15 mouse cellular contexts compared by ENCODE assay signal in genomic region chr7:110823995-110824953, GRCm38 (mm10). TPM values are rescaled to one million over a fixed set of nuclear protein-coding genes. Genes with fewer than 3 reads are reported as not detected.
DNase-seq lines count a peak whose midpoint lies in the region; ATAC-seq lines count a peak whose summit lies in the region.
"Had no signal": no experiment of that assay in that cellular context is flagged by ENCODE, and none has a peak within 500 bp of the region (broad histone marks: within the 10 kb centered on the region; RNA-seq: fewer than 3 reads in every experiment).

No protein-coding gene starts in this region.

- peaks cover 17% of the 10 kb centered on the region for H3K36me3 ChIP-seq in lung, embryonic 16.5 days (ENCODE audit: control insufficient read depth, insufficient read depth, low read length)
- H3K36me3 ChIP-seq in liver, embryonic 15.5 days (replicated peaks): peaks cover 86% of the 10 kb centered on the region
- peaks cover 8% of the 10 kb centered on the region for H3K36me3 ChIP-seq in splenic B cell, adult 2 months (ENCODE audit: control insufficient read depth, insufficient read depth, low read length, poor library complexity, severe bottlenecking)

- peaks cover 11% of the 10 kb centered on the region for H3K4me1 ChIP-seq in lung, embryonic 16.5 days (replicated peaks; ENCODE audit: control insufficient read depth, insufficient read depth, low read length)
- peaks cover 39% of the 10 kb centered on the region for H3K4me1 ChIP-seq in liver, embryonic 15.5 days (replicated peaks)
- H3K4me1 ChIP-seq: midbrain, embryonic 10.5 days had no signal

- no peaks in the 10 kb centered on the region for H3K9me3 ChIP-seq in lung, embryonic 16.5 days (ENCODE audit: control insufficient read depth, low read length)
- no peaks in the 10 kb centered on the region for H3K9me3 ChIP-seq in liver, embryonic 15.5 days (replicated peaks)
- H3K9me3 ChIP-seq: limb, embryonic 15.5 days; midbrain, embryonic 10.5 days; neural tube, embryonic 12.5 days had no signal

- no peaks in the 10 kb centered on the region for H3K27me3 ChIP-seq in lung, embryonic 16.5 days (ENCODE audit: control insufficient read depth, insufficient read depth, low read depth, low read length)
- no peaks in the 10 kb centered on the region for H3K27me3 ChIP-seq in liver, embryonic 15.5 days
- no peaks in the 10 kb centered on the region for H3K27me3 ChIP-seq in splenic B cell, adult 2 months (ENCODE audit: control insufficient read depth, insufficient read depth, low read length, poor library complexity, severe bottlenecking)
- H3K27me3 ChIP-seq: limb, embryonic 15.5 days; neural tube, embryonic 12.5 days had no signal

- no peak overlapping the region for H3K4me2 ChIP-seq in lung, embryonic 16.5 days (ENCODE audit: low read depth, low read length)
- no peak overlapping the region for H3K4me2 ChIP-seq in liver, embryonic 15.5 days
- H3K4me2 ChIP-seq: limb, embryonic 15.5 days; neural tube, embryonic 12.5 days had no signal

- no peak overlapping the region for H3K9ac ChIP-seq in lung, embryonic 16.5 days (ENCODE audit: low read length)
- no peak overlapping the region for H3K9ac ChIP-seq in liver, embryonic 15.5 days
- H3K9ac ChIP-seq: limb, embryonic 15.5 days; neural tube, embryonic 12.5 days had no signal

- 0 out of 2 replicates have a peak overlapping the region, but pooled peaks have one; percentile 1 for H3K27ac ChIP-seq in lung, embryonic 16.5 days (ENCODE audit: low read length)
- peak overlapping the region; percentile 48 for H3K27ac ChIP-seq in liver, embryonic 15.5 days (replicated peaks)
- H3K27ac ChIP-seq: limb, embryonic 15.5 days; midbrain, embryonic 10.5 days; neural tube, embryonic 12.5 days had no signal

- WGBS in lung, embryonic 16.5 days: 81% methylated on average over 8 of the region's 8 CpGs
- WGBS in liver, embryonic 15.5 days (ENCODE audit: insufficient replicate concordance): 65% methylated on average over 8 of the region's 8 CpGs

- no peak overlapping the region for H3K4me3 ChIP-seq in lung, embryonic 16.5 days (ENCODE audit: low read length)
- no peak overlapping the region for H3K4me3 ChIP-seq in liver, embryonic 15.5 days (replicated peaks)
- H3K4me3 ChIP-seq: limb, embryonic 15.5 days; midbrain, embryonic 10.5 days; neural tube, embryonic 12.5 days had no signal

- no peak for DNase-seq in lung, postnatal 36 days
- peak; percentile 43 for DNase-seq in T-cell, adult 2 months (ENCODE audit: low spot score)
- peak; percentile 26 for DNase-seq in splenic B cell, adult 2 months (ENCODE audit: low read depth, low spot score)
- DNase-seq in ovary, adult 18-20 months (ENCODE audit: low spot score): no peak
- DNase-seq: cerebellum, adult 11 months; embryo, embryonic 11 days; kidney, postnatal 10 days; layer of hippocampus, postnatal 36 days; thymus, postnatal 4 days had no signal

- ATAC-seq in lung, embryonic 16.5 days (ENCODE audit: low read depth): no peak
- no peak for ATAC-seq in liver, embryonic 15.5 days (ENCODE audit: insufficient read depth)
- ATAC-seq in frontal cortex, adult (ENCODE audit: low TSS enrichment): no peak

RNA-seq across cellular contexts. Expression of gene Rnf141, which starts 20.0 kb away (rescaled TPM):
- 37.5 and 37.7 TPM in 2 replicates for polyA plus RNA-seq in lung, embryonic 16.5 days (2015; fragmentation: Nextera tagmentation; extraction: Ambion mirVana)
- 24.7 and 29.0 TPM in 2 replicates for polyA plus RNA-seq in liver, embryonic 15.5 days (2015; fragmentation: Nextera tagmentation; extraction: Ambion mirVana)

RNA-seq across cellular contexts. Expression of gene Lyve1, which starts 38.8 kb away (rescaled TPM):
- polyA plus RNA-seq in lung, embryonic 16.5 days (2015; fragmentation: Nextera tagmentation; extraction: Ambion mirVana): 67.3 and 72.5 TPM in 2 replicates
- polyA plus RNA-seq in liver, embryonic 15.5 days (2015; fragmentation: Nextera tagmentation; extraction: Ambion mirVana): 23.8 and 24.1 TPM in 2 replicates

RNA-seq across cellular contexts. Expression of gene Ampd3, which starts 56.3 kb away (rescaled TPM):
- 2.7 and 3.0 TPM in 2 replicates for polyA plus RNA-seq in lung, embryonic 16.5 days (2015; fragmentation: Nextera tagmentation; extraction: Ambion mirVana)
- 28.0 and 30.8 TPM in 2 replicates for polyA plus RNA-seq in liver, embryonic 15.5 days (2015; fragmentation: Nextera tagmentation; extraction: Ambion mirVana)

Comparison
In these comparisons a context has a peak if more than half of its experiments do, and no peak if none do; other contexts are left out.
1. DNase-seq: peak in T-cell, adult 2 months (single experiment) and splenic B cell, adult 2 months (single experiment); none in lung, postnatal 36 days (single experiment) and ovary, adult 18-20 months (single experiment).